Mouse (Mus musculus) mouse embryonic stem cell (cell line): ENCODE data around the gene Coa5.

Source experiments
- in situ Hi-C, 2 experiments: fragments of 300-500 bp; cut with MboI; formaldehyde crosslinking; loops; 1 replicate in 1 of 2; 3 replicates in 1 of 2; pipeline ENCODE4 v1.14.3; 2019 to 2020; ENCODE audit warnings: low sequenced_read_pairs in 2 of 2, low pct_unique_long_range_greater_than_20kb in 1 of 2, mixed read lengths in 1 of 2; ENCODE audit not compliant: unreplicated experiment in 1 of 2

Coa5 gene

GRCm38 (mm10) chr1:37429366-37430296, at the start of gene Coa5, which contains the start of gene Unc50:
TSS of gene Coa5 (minus strand) at chr1:37430103.
TSS of gene Unc50 (plus strand) at chr1:37430139.
- in situ Hi-C loops = no loop called here

- in situ Hi-C loops = loop anchor here in 1 of 2 experiments (10.0 kb wide), 1 partner anchor 156 kb away; no protein-coding TSS in a partner anchor
Measured at GRCm38 (mm10) chr1:37479074-37479473, 49.2 kb upstream of the Coa5 start.

DNA sequence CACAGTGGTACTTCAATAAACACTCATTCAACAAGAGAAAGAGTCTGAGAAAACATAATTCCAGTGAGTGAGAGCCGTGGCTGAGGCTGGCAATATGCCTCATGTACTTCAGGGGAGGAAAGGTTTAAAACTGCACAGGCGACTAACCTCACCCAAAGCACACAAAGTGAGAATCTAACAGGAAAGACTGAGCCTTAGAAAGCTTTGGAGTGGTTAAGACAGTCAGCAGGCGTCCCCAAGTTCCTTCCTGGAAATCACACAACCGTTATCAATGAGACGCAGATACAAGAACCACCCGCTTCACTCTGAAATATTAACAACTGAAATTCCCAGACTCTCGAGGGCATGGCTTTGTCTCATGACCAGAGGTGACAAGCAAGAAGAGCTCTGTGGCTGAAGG, 48.5 kb upstream of the Coa5 start:
- in situ Hi-C loops = loop anchor here in 1 of 2 experiments (10.0 kb wide), 1 partner anchor 156 kb away; no protein-coding TSS in a partner anchor

- in situ Hi-C loops = loop anchor here in 1 of 2 experiments (10.0 kb wide), 1 partner anchor 157 kb away; no protein-coding TSS in a partner anchor
Measured at GRCm38 (mm10) chr1:37477928-37478327, 48.0 kb upstream of the Coa5 start.

DNA sequence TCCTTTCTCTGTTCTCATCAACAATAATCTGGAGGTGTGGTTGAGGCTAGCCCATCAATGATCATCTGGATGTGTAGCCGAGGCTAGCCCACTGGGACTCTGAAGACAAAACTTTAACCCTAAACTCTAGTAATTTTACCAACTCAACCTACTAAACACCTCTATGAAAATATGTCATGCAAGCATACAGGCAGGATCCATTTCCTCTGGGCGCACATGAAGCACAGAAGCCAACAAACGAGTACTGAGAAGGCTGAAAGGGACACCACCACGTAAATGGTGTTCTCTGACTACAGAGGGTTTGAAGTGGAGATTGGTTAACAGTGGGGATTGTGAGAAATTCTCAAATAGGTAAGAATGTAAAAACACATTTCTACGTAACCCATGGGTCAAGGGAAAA, 47.3 kb upstream of the Coa5 start:
- in situ Hi-C loops = loop anchor here in 1 of 2 experiments (10.0 kb wide), 1 partner anchor 158 kb away; no protein-coding TSS in a partner anchor

DNA sequence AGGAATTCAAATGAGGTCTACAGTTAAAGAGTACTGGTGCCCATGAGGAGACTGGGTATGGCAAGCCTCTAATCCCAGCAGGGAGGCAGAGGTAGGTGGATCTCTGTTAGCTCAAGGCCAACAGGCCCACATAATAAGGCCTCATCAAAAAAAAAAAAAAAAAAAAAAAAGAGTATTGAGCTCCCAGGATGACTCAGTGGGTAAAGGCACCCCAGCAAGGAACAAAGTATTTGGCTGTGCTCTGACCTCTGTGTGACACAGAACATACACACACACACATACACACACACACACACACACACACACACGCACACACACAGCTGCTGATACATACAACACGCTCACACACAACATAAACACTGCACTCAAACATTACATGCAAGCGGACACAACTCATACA, 45.4 kb upstream of the Coa5 start:
- in situ Hi-C loops = loop anchor here in 1 of 2 experiments (10.0 kb wide), 1 partner anchor 159 kb away; no protein-coding TSS in a partner anchor

GRCm38 (mm10) chr1:37474634-37475190, 44.8 kb upstream of the Coa5 start:
- in situ Hi-C loops = loop anchor here in 1 of 2 experiments (10.0 kb wide), 1 partner anchor 160 kb away; no protein-coding TSS in a partner anchor

DNA sequence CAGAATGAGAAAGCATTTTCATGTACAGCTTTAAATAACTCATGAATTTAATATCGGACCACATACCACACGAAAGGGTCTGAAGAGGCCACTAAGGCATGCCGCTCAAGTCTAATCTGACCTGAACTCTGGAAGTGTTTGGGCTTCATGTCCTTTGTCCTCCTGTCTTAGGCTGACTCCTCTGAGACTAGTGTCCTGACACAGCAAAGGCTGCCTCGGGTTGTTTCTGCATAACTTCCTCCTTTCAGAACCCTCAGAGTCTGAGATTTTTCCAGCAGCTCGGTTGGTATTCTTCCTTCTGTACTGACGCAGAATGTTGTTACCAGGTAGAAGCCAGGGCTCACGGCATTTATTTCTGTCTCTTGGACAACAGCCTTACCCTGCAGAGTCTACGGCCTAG, 44.1 kb upstream of the Coa5 start:
- in situ Hi-C loops = loop anchor here in 1 of 2 experiments (10.0 kb wide), 1 partner anchor 161 kb away; no protein-coding TSS in a partner anchor

DNA sequence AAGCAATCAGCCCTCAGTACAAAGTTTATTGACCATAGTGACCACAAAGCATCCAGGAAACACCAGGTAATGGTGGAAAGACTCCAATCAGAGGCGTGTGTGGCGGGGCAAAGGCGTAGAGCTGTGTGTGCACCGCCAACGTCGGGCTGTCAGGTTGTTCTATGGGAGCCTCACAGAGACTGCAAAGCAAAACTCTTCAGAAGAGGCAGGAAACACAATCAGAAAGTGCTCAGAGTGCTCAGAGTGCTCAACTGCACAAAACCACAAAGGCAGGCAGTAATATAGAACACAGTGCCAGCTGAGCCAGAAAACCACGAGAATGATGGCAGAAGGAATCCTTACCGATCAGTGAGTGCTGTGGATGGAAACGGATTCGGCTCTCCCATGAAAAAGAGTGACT, 43.3 kb upstream of the Coa5 start:
- in situ Hi-C loops = loop anchor here in 1 of 2 experiments (10.0 kb wide), 1 partner anchor 162 kb away; no protein-coding TSS in a partner anchor

- in situ Hi-C loops = loop anchor here in 1 of 2 experiments (10.0 kb wide), 1 partner anchor 163 kb away; no protein-coding TSS in a partner anchor
Measured at GRCm38 (mm10) chr1:37471179-37472148, 41.6 kb upstream of the Coa5 start.

DNA sequence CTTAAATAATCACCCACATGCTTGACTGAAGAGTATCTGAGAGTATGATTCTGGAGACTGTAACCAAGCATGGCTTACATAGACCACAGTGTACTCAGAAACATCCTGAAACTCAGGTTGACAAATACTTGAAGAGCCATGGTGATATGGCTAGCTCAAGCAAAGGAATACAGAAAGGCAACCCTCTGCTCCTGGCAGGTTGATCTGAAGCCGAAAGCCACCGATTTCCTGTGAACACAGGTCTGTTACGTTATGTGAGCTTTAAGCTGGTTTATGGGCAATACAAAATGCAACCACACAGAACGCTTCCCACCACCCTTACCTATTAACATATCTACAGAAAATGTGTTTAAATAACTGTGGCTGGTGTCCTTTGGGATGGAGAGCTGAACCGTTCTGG, 39.1 kb upstream of the Coa5 start:
- in situ Hi-C loops = no loop called here

DNA sequence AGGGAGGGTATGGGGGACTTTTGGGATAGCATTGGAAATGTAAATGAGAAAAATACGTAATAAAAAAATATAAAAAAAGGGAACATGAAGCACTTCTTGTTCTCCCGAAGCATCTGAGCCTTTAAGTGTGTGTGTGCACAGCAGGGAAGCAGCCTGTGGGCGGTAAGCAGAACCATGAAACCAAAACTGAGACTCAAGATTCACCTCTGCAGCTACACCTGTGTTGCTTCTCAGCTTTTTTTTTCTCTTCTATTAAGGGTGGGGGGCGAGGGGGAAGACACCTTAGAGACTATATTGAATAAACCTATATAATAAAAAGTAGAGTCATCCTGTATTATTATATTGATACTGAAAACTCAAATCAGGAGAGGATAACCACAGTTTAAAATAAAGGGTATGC, 37.9 kb upstream of the Coa5 start:
- in situ Hi-C loops = no loop called here

GRCm38 (mm10) chr1:37466322-37466995, 36.6 kb upstream of the Coa5 start:
- in situ Hi-C loops = no loop called here

GRCm38 (mm10) chr1:37464878-37465452, 35.1 kb upstream of the Coa5 start:
- in situ Hi-C loops = no loop called here

DNA sequence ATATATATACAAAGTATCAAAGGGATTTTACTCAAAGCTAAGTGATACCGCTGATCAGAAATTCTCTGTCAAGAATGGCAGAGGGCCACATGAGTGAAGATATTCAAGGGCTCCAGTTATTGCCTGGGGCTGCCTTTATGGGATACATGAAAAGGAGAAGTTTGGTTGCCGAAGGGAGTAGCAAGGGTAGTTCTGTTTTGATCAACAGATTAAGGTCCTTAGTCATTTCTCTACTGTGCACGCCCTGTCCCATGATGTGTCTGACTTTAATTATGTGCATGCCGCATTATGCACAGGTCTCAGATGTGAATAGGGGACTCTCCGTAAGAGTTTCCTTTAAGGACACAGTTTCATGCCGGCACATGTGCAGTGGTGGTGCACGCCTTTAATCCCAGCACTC, 27.6 kb upstream of the Coa5 start:
- in situ Hi-C loops = no loop called here

DNA sequence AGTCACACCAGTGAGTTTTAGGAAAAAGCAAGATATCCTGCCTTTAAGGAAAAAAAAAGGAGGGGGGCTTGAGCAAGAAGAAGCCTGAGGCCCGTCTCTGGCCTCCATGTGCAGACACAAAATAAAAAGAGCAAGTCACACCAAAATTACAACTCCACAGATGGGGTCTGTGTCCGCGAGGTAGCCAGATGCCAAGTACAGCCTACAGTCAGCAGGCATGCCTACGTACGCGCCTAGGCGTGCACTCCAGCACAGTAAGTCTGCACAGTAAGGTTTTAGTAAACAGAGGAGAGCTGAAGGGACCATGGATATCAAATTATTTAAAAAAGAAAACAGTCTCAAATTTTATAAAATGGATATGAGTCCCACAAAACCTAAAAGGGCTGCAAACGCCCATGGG, 21.4 kb upstream of the Coa5 start:
- in situ Hi-C loops = no loop called here
